In genomic region chr3:57534450-57534849, GRCm38 (mm10) we compare ENCODE assay signal across 12 mouse cellular contexts. TPM values are rescaled to one million over a fixed set of nuclear protein-coding genes. Genes with fewer than 3 reads are reported as not detected.
DNase-seq lines count a peak whose midpoint lies in the region; ATAC-seq and TF ChIP-seq lines count a peak whose summit lies in the region.
"Had no signal": no experiment of that assay in that cellular context is flagged by ENCODE, and none has a peak within 500 bp of the region (broad histone marks: within the 10 kb centered on the region; RNA-seq: fewer than 3 reads in every experiment).

No protein-coding gene starts in this region.

- peak overlapping the region; percentile 50 for H3K27ac ChIP-seq in heart, embryonic 15.5 days
- no peak overlapping the region for H3K27ac ChIP-seq in lung, embryonic 16.5 days (ENCODE audit: low read length)
- H3K27ac ChIP-seq in forebrain, postnatal 0 days (ENCODE audit: low read depth, low read length): no peak overlapping the region
- H3K27ac ChIP-seq: kidney, embryonic 15.5 days; lung, embryonic 15.5 days; midbrain, embryonic 12.5 days had no signal

- no peaks in the 10 kb centered on the region for H3K36me3 ChIP-seq in heart, embryonic 15.5 days
- H3K36me3 ChIP-seq in lung, embryonic 16.5 days (ENCODE audit: control insufficient read depth, insufficient read depth, low read length): no peaks in the 10 kb centered on the region
- H3K36me3 ChIP-seq in forebrain, postnatal 0 days (ENCODE audit: insufficient read depth): no peaks in the 10 kb centered on the region
- H3K36me3 ChIP-seq: kidney, embryonic 15.5 days; lung, embryonic 15.5 days; midbrain, embryonic 12.5 days had no signal

- no peak for TF ChIP-seq CTCF in forebrain, postnatal 0 days (IDR thresholded peaks at IDR 0.05; ENCODE audit: low read depth)

- no peak overlapping the region for H3K4me3 ChIP-seq in heart, embryonic 15.5 days
- no peak overlapping the region for H3K4me3 ChIP-seq in lung, embryonic 16.5 days (ENCODE audit: low read length)
- no peak overlapping the region for H3K4me3 ChIP-seq in forebrain, postnatal 0 days (ENCODE audit: low read depth, low read length)
- H3K4me3 ChIP-seq: kidney, embryonic 15.5 days; lung, embryonic 15.5 days; midbrain, embryonic 12.5 days had no signal

- no peak for ATAC-seq in heart, embryonic 15.5 days (replicated peaks; ENCODE audit: insufficient number of reproducible peaks, insufficient read depth, low FRiP score, low read depth)
- ATAC-seq in lung, embryonic 16.5 days (ENCODE audit: low read depth): peak; percentile 22; the same call in 1 of the 2 replicates
- 0 out of 2 replicates have a peak, but pooled peaks have one; percentile 42 for ATAC-seq in forebrain, postnatal 0 days

- no peaks in the 10 kb centered on the region for H3K9me3 ChIP-seq in heart, embryonic 15.5 days (replicated peaks)
- H3K9me3 ChIP-seq in lung, embryonic 16.5 days (ENCODE audit: control insufficient read depth, low read length): no peaks in the 10 kb centered on the region
- H3K9me3 ChIP-seq in forebrain, postnatal 0 days (ENCODE audit: low read length): no peaks in the 10 kb centered on the region
- H3K9me3 ChIP-seq: kidney, embryonic 15.5 days; lung, embryonic 15.5 days; midbrain, embryonic 12.5 days had no signal

- no peak overlapping the region for H3K4me2 ChIP-seq in heart, embryonic 15.5 days
- no peak overlapping the region for H3K4me2 ChIP-seq in lung, embryonic 16.5 days (ENCODE audit: low read depth, low read length)
- no peak overlapping the region for H3K4me2 ChIP-seq in forebrain, postnatal 0 days (ENCODE audit: low read depth)
- H3K4me2 ChIP-seq: kidney, embryonic 15.5 days; lung, embryonic 15.5 days; midbrain, embryonic 12.5 days had no signal

- DNase-seq in heart, adult 9 months (ENCODE audit: low spot score in 2 of 2): no peak
- no peak for DNase-seq in lung, postnatal 14 days
- peak; percentile 37 for DNase-seq in forebrain, postnatal 0 days
- peak; percentile 18 for DNase-seq in mesoderm, embryonic 11.5 days (ENCODE audit: low read depth, low spot score)
- no peak for DNase-seq in thymus, postnatal 36 days
- DNase-seq: cerebellum, adult 18-20 months; heart, postnatal 14 days had no signal

- H3K27me3 ChIP-seq in heart, embryonic 15.5 days: no peaks in the 10 kb centered on the region
- no peaks in the 10 kb centered on the region for H3K27me3 ChIP-seq in lung, embryonic 16.5 days (ENCODE audit: control insufficient read depth, insufficient read depth, low read depth, low read length)
- no peaks in the 10 kb centered on the region for H3K27me3 ChIP-seq in forebrain, postnatal 0 days (ENCODE audit: insufficient read depth, low read length)
- H3K27me3 ChIP-seq: kidney, embryonic 15.5 days; lung, embryonic 15.5 days; midbrain, embryonic 12.5 days had no signal

- WGBS in heart, embryonic 15.5 days: 73% methylated on average over 6 of the region's 6 CpGs
- WGBS in lung, embryonic 16.5 days: 49% methylated on average over 6 of the region's 6 CpGs
- WGBS in forebrain, postnatal 0 days: 25% methylated on average over 6 of the region's 6 CpGs

- H3K9ac ChIP-seq in heart, embryonic 15.5 days: no peak overlapping the region
- no peak overlapping the region for H3K9ac ChIP-seq in lung, embryonic 16.5 days (ENCODE audit: low read length)
- H3K9ac ChIP-seq in forebrain, postnatal 0 days: no peak overlapping the region
- H3K9ac ChIP-seq: kidney, embryonic 15.5 days; lung, embryonic 15.5 days; midbrain, embryonic 12.5 days had no signal

- H3K4me1 ChIP-seq in heart, embryonic 15.5 days (replicated peaks): peaks cover 42% of the 10 kb centered on the region
- H3K4me1 ChIP-seq in lung, embryonic 16.5 days (replicated peaks; ENCODE audit: control insufficient read depth, insufficient read depth, low read length): peaks cover 25% of the 10 kb centered on the region
- no peaks in the 10 kb centered on the region for H3K4me1 ChIP-seq in forebrain, postnatal 0 days (ENCODE audit: insufficient read depth)
- H3K4me1 ChIP-seq: midbrain, embryonic 12.5 days had no signal

RNA-seq across cellular contexts. Expression of gene Wwtr1, which starts 41.3 kb away (rescaled TPM):
- polyA plus RNA-seq in heart, embryonic 15.5 days (2015; fragmentation: Nextera tagmentation; extraction: Ambion mirVana): 18.2 and 18.6 TPM in 2 replicates
- polyA plus RNA-seq in lung, embryonic 16.5 days (2015; fragmentation: Nextera tagmentation; extraction: Ambion mirVana): 27.5 and 29.9 TPM in 2 replicates
- 27.4 and 39.1 TPM in 2 replicates for total RNA-seq in forebrain, postnatal 0 days (2014; rRNA removed)
- 11.7 and 12.1 TPM in 2 replicates for polyA plus RNA-seq in forebrain, postnatal 0 days (2015; fragmentation: Nextera tagmentation; extraction: Ambion mirVana)

Comparison
In these comparisons a context has a peak if more than half of its experiments do, and no peak if none do; other contexts are left out.
1. DNase-seq: peak in forebrain, postnatal 0 days (single experiment) and mesoderm, embryonic 11.5 days (single experiment); none in heart, adult 9 months (0 of 2), lung, postnatal 14 days (single experiment) and thymus, postnatal 36 days (0 of 2).